Mouse (Mus musculus): ENCODE results near the gene Gnas. TPM values are rescaled to one million over a fixed set of nuclear protein-coding genes. Genes with fewer than 3 reads are reported as not detected.

Gnas gene
- polyA plus RNA-seq, 1 experiment from 2014 or later = 1,578 TPM

- Histone ChIP-seq H3K4me1 (ENCODE audit: control insufficient read depth in 2 of 2, insufficient read depth in 2 of 2, low read length in 2 of 2) (peaks cover 26 to 69% of the 10 kb centered on the region in 2 experiments), H3K9ac (ENCODE audit: low read length) (peak overlapping the region; percentile 99; the same call in 1 of the 2 replicates), H3K27ac (replicated peaks in 1 of 2; ENCODE audit: control insufficient read depth in 1 of 2, insufficient read depth in 1 of 2, low read depth in 2 of 2, low read length in 2 of 2) (peak overlapping the region; percentile 35 to 59; a peak in 3 of 4 replicates), H3K4me2 (ENCODE audit: low read length) (peak overlapping the region; percentile 80), H3K27me3 (ENCODE audit: control insufficient read depth, insufficient read depth, low read length) (no peaks in the 10 kb centered on the region), H3K9me3 (ENCODE audit: control insufficient read depth, low read length) (no peaks in the 10 kb centered on the region), H3K4me3 (ENCODE audit: control insufficient read depth in 1 of 2, insufficient read depth in 1 of 2, low read depth in 1 of 2, low read length in 2 of 2) (peak overlapping the region in 1 of 2 experiments; percentile 91; a peak in 1 of 4 replicates), H3K36me3 (ENCODE audit: control insufficient read depth, insufficient read depth, low read length) (peaks cover 30% of the 10 kb centered on the region)
- 44% methylated on average over 7 of the region's 7 CpGs for WGBS
- ATAC-seq (ENCODE audit: insufficient number of reproducible peaks, insufficient read depth, low FRiP score, low read depth) = no peak
Measured at GRCm38 (mm10) chr2:174333239-174333890, 49.2 kb downstream of the Gnas start.

- peak overlapping the region in 1 of 2 experiments; percentile 59; a peak in 3 of 4 replicates for H3K27ac ChIP-seq (replicated peaks in 1 of 2; ENCODE audit: control insufficient read depth in 1 of 2, insufficient read depth in 1 of 2, low read depth in 2 of 2, low read length in 2 of 2)
Measured at GRCm38 (mm10) chr2:174334415-174334814, 50.3 kb downstream of the Gnas start.

DNA sequence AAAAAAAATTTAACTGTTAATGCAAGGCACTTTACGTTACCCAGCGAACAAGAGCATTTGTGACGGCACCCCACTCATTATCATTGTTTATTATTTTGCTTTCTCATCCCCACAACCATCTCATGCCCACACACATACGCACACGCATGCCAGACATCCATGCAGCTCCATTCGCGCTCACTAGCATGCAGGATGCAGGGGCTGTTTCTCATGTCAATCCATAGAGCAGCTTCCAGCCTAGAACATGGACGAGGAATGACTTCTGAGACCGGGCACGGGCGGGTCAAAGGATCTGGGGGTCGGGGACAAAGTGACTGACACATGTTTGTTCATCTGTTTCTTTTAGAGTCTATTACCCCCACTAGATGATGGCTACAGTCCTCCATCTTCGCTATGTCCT is 53.2 kb downstream of the Gnas start:
- no peak overlapping the region for H3K4me2 ChIP-seq (ENCODE audit: low read length)
- no peak overlapping the region for H3K27ac ChIP-seq (replicated peaks in 1 of 2; ENCODE audit: control insufficient read depth in 1 of 2, insufficient read depth in 1 of 2, low read depth in 2 of 2, low read length in 2 of 2)
- H3K27me3 ChIP-seq (ENCODE audit: control insufficient read depth, insufficient read depth, low read length) = no peaks in the 10 kb centered on the region
- peaks cover 49% of the 10 kb centered on the region for H3K36me3 ChIP-seq (ENCODE audit: control insufficient read depth, insufficient read depth, low read length)
- H3K9me3 ChIP-seq (ENCODE audit: control insufficient read depth, low read length) = no peaks in the 10 kb centered on the region
- no peak overlapping the region for H3K4me3 ChIP-seq (ENCODE audit: control insufficient read depth in 1 of 2, insufficient read depth in 1 of 2, low read depth in 1 of 2, low read length in 2 of 2)
- 82% methylated on average over 13 of the region's 13 CpGs for WGBS
- H3K4me1 ChIP-seq (ENCODE audit: control insufficient read depth in 2 of 2, insufficient read depth in 2 of 2, low read length in 2 of 2) = peaks cover 38 to 95% of the 10 kb centered on the region in 2 experiments
- ATAC-seq (ENCODE audit: insufficient number of reproducible peaks, insufficient read depth, low FRiP score, low read depth) = no peak
- no peak overlapping the region for H3K9ac ChIP-seq (ENCODE audit: low read length)

More at GRCm38 (mm10) chr2:174334415-174334814, 50.3 kb downstream of the Gnas start:
- Histone ChIP-seq H3K36me3 (ENCODE audit: control insufficient read depth, insufficient read depth, low read length) (peaks cover 36% of the 10 kb centered on the region), H3K4me2 (ENCODE audit: low read length) (peak overlapping the region; percentile 80), H3K9me3 (ENCODE audit: control insufficient read depth, low read length) (no peaks in the 10 kb centered on the region), H3K4me1 (ENCODE audit: control insufficient read depth in 2 of 2, insufficient read depth in 2 of 2, low read length in 2 of 2) (peaks cover 26 to 74% of the 10 kb centered on the region in 2 experiments), H3K4me3 (ENCODE audit: control insufficient read depth in 1 of 2, insufficient read depth in 1 of 2, low read depth in 1 of 2, low read length in 2 of 2) (0 out of 4 replicates have a peak overlapping the region, but pooled peaks of 1 of the 2 experiments have one; percentile 1), H3K9ac (ENCODE audit: low read length) (peak overlapping the region; percentile 49; the same call in 1 of the 2 replicates), H3K27me3 (ENCODE audit: control insufficient read depth, insufficient read depth, low read length) (no peaks in the 10 kb centered on the region)
- ATAC-seq (ENCODE audit: insufficient number of reproducible peaks, insufficient read depth, low FRiP score, low read depth) = no peak
- WGBS = 64% methylated on average over 10 of the region's 10 CpGs

DNA sequence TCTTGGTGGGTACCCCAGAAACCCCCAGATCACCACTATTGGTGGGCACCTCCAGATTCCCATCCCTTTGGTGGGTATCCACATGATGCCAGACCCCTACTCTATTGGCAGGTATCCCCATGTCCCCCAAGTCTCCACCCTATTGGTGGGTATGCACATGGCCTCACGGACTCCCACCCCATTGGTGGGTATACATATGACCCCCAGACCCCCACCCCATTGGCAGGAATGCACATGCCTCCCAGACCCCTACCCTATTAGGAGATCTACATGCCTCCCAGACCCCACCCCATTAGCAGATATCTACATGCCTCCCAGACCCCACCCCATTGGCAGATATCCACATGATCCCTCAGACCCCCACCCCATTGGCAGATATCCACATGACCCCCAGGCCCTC is 55.6 kb downstream of the Gnas start:
- Histone ChIP-seq H3K36me3 (ENCODE audit: control insufficient read depth, insufficient read depth, low read length) (peaks cover 58% of the 10 kb centered on the region), H3K4me2 (ENCODE audit: low read length) (no peak overlapping the region), H3K4me1 (ENCODE audit: control insufficient read depth in 2 of 2, insufficient read depth in 2 of 2, low read length in 2 of 2) (peaks cover 38 to 90% of the 10 kb centered on the region in 2 experiments), H3K27me3 (ENCODE audit: control insufficient read depth, insufficient read depth, low read length) (no peaks in the 10 kb centered on the region), H3K9ac (ENCODE audit: low read length) (no peak overlapping the region), H3K4me3 (ENCODE audit: control insufficient read depth in 1 of 2, insufficient read depth in 1 of 2, low read depth in 1 of 2, low read length in 2 of 2) (no peak overlapping the region), H3K27ac (replicated peaks in 1 of 2; ENCODE audit: control insufficient read depth in 1 of 2, insufficient read depth in 1 of 2, low read depth in 2 of 2, low read length in 2 of 2) (no peak overlapping the region), H3K9me3 (ENCODE audit: control insufficient read depth, low read length) (no peaks in the 10 kb centered on the region)
- ATAC-seq (ENCODE audit: insufficient number of reproducible peaks, insufficient read depth, low FRiP score, low read depth) = 0 out of 2 replicates have a peak, but pooled peaks have one; percentile 26
- WGBS = 88% methylated on average over 1 of the region's 1 CpGs

- no peak overlapping the region for H3K27ac ChIP-seq (replicated peaks in 1 of 2; ENCODE audit: control insufficient read depth in 1 of 2, insufficient read depth in 1 of 2, low read depth in 2 of 2, low read length in 2 of 2)
- peaks cover 58% of the 10 kb centered on the region for H3K36me3 ChIP-seq (ENCODE audit: control insufficient read depth, insufficient read depth, low read length)
- no peak overlapping the region for H3K4me2 ChIP-seq (ENCODE audit: low read length)
- H3K4me3 ChIP-seq (ENCODE audit: control insufficient read depth in 1 of 2, insufficient read depth in 1 of 2, low read depth in 1 of 2, low read length in 2 of 2) = no peak overlapping the region
- H3K4me1 ChIP-seq (ENCODE audit: control insufficient read depth in 2 of 2, insufficient read depth in 2 of 2, low read length in 2 of 2) = peaks cover 38 to 89% of the 10 kb centered on the region in 2 experiments
- WGBS = 86% methylated on average over 3 of the region's 3 CpGs
- no peaks in the 10 kb centered on the region for H3K27me3 ChIP-seq (ENCODE audit: control insufficient read depth, insufficient read depth, low read length)
- no peak for ATAC-seq (ENCODE audit: insufficient number of reproducible peaks, insufficient read depth, low FRiP score, low read depth)
- H3K9ac ChIP-seq (ENCODE audit: low read length) = no peak overlapping the region
- H3K9me3 ChIP-seq (ENCODE audit: control insufficient read depth, low read length) = no peaks in the 10 kb centered on the region
Measured at GRCm38 (mm10) chr2:174340229-174340892, 56.2 kb downstream of the Gnas start.

- no peak overlapping the region for H3K9ac ChIP-seq (ENCODE audit: low read length)
Measured at GRCm38 (mm10) chr2:174340893-174341580, 56.9 kb downstream of the Gnas start.

DNA sequence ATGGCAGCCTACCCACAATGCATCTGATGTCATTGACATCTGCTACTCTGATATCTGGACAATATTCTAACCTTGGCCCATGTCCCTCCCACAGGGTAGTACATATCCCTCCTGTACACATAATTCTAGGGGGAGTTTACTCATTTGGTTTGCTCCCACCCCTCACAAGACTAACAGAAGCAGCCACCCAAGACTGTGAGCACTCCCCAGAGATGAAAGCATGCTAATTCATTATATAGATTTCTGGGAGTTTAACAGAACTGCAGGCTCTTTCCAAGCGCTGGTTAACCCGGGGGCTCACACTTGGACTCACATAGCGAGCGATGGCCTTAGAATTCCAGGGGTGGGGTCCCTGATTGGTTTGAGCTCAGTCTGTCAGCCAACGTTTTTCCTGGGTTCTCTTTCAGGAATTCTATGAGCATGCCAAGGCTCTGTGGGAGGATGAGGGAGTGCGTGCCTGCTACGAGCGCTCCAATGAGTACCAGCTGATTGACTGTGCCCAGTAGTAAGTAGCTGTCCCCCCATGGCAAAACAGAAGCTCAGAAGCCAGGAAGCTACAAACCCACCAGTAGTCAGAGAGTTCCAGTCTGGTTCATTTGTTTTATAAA is 58.8 kb downstream of the Gnas start:
- 32% methylated on average over 8 of the region's 8 CpGs for WGBS
- ATAC-seq (ENCODE audit: insufficient number of reproducible peaks, insufficient read depth, low FRiP score, low read depth) = no peak
- H3K36me3 ChIP-seq (ENCODE audit: control insufficient read depth, insufficient read depth, low read length) = peaks cover 68% of the 10 kb centered on the region

More at GRCm38 (mm10) chr2:174340893-174341580, 56.9 kb downstream of the Gnas start:
- ATAC-seq (ENCODE audit: insufficient number of reproducible peaks, insufficient read depth, low FRiP score, low read depth) = no peak
- Histone ChIP-seq H3K27me3 (ENCODE audit: control insufficient read depth, insufficient read depth, low read length) (no peaks in the 10 kb centered on the region), H3K9me3 (ENCODE audit: control insufficient read depth, low read length) (no peaks in the 10 kb centered on the region), H3K4me3 (ENCODE audit: control insufficient read depth in 1 of 2, insufficient read depth in 1 of 2, low read depth in 1 of 2, low read length in 2 of 2) (no peak overlapping the region), H3K36me3 (ENCODE audit: control insufficient read depth, insufficient read depth, low read length) (peaks cover 65% of the 10 kb centered on the region), H3K4me2 (ENCODE audit: low read length) (no peak overlapping the region), H3K27ac (replicated peaks in 1 of 2; ENCODE audit: control insufficient read depth in 1 of 2, insufficient read depth in 1 of 2, low read depth in 2 of 2, low read length in 2 of 2) (no peak overlapping the region), H3K4me1 (ENCODE audit: control insufficient read depth in 2 of 2, insufficient read depth in 2 of 2, low read length in 2 of 2) (peaks cover 36 to 83% of the 10 kb centered on the region in 2 experiments)
- WGBS = 83% methylated on average over 4 of the region's 4 CpGs

More for the DNA sequence above, 58.8 kb downstream of the Gnas start:
- no peak overlapping the region for H3K4me3 ChIP-seq (ENCODE audit: control insufficient read depth in 1 of 2, insufficient read depth in 1 of 2, low read depth in 1 of 2, low read length in 2 of 2)
- peak overlapping the region; percentile 75 to 92 for H3K27ac ChIP-seq (replicated peaks in 1 of 2; ENCODE audit: control insufficient read depth in 1 of 2, insufficient read depth in 1 of 2, low read depth in 2 of 2, low read length in 2 of 2)
- H3K27me3 ChIP-seq (ENCODE audit: control insufficient read depth, insufficient read depth, low read length) = no peaks in the 10 kb centered on the region
- peaks cover 28 to 66% of the 10 kb centered on the region in 2 experiments for H3K4me1 ChIP-seq (ENCODE audit: control insufficient read depth in 2 of 2, insufficient read depth in 2 of 2, low read length in 2 of 2)
- H3K9me3 ChIP-seq (ENCODE audit: control insufficient read depth, low read length) = no peaks in the 10 kb centered on the region
- H3K4me2 ChIP-seq (ENCODE audit: low read length) = peak overlapping the region; percentile 58
- H3K9ac ChIP-seq (ENCODE audit: low read length) = peak overlapping the region; percentile 67

Data from heart, embryonic 14.5 days (tissue).